Mouse (Mus musculus): Measurements from ENCODE around the gene Stoml1. TPM values are rescaled to one million over a fixed set of nuclear protein-coding genes. Genes with fewer than 3 reads are reported as not detected.

Stoml1 gene
- polyA plus RNA-seq, 1 experiment, result 13.4 TPM

- Histone ChIP-seq H3K27me3 (ENCODE audit: control insufficient read depth, insufficient read depth, insufficient read length) (no peaks in the 10 kb centered on the region), H3K79me2 (ENCODE audit: control insufficient read depth, insufficient read depth) (no peaks in the 10 kb centered on the region), H3K79me3 (ENCODE audit: low read depth) (no peaks in the 10 kb centered on the region), H3K4me3 (ENCODE audit: insufficient read depth, poor library complexity, severe bottlenecking) (no peak overlapping the region), H3ac (ENCODE audit: control insufficient read depth, insufficient read length, low read depth) (no peak overlapping the region), H3K36me3 (ENCODE audit: control insufficient read depth, insufficient read depth) (no peaks in the 10 kb centered on the region)
- TF ChIP-seq MAX (IDR thresholded peaks at IDR 0.05), result no peak
- no peak for TF ChIP-seq USF1 (IDR thresholded peaks at IDR 0.05; ENCODE audit: low read depth)
- no peak for TF ChIP-seq MYOG (IDR thresholded peaks at IDR 0.05; ENCODE audit: control insufficient read depth, extremely low read depth, insufficient read length)
- no peak for TF ChIP-seq MYOD1 (IDR thresholded peaks at IDR 0.05; ENCODE audit: control insufficient read depth, insufficient read length, low read depth)
- no peak for TF ChIP-seq CTCF (IDR thresholded peaks at IDR 0.05; ENCODE audit: control insufficient read depth, insufficient read depth, insufficient read length)
- TF ChIP-seq FOSL1 (IDR thresholded peaks at IDR 0.05; ENCODE audit: insufficient read depth, low read length, poor library complexity, severe bottlenecking), result no peak
- no peak for TF ChIP-seq CEBPB (IDR thresholded peaks at IDR 0.05; ENCODE audit: low read depth)
Observed at GRCm38 (mm10) chr9:58303599-58304271, 50.8 kb downstream of the Stoml1 start.

DNA sequence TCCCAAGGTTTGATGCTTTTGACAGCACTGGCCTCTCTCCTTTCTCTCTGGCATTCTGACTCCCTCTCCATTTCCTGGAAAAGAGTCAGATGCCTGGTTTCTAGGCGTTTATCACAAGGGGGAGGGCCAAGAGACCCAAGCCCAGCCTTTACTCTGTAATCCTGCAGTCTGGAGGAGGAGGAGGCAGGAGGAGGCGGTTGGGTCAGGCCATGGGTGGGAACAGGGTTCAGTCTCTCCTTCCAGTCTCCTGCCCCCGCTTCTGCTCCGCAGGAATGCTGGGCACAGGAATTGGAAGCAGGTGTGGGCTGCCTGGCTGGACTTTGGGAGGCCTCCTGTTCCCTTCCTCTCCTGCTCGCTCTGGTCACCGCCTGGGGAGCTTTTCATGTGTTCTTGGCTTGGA, 52.7 kb downstream of the Stoml1 start:
- no peak for TF ChIP-seq CEBPB (IDR thresholded peaks at IDR 0.05; ENCODE audit: low read depth)
- no peak for TF ChIP-seq FOSL1 (IDR thresholded peaks at IDR 0.05; ENCODE audit: insufficient read depth, low read length, poor library complexity, severe bottlenecking)
- H3K4me3 ChIP-seq (ENCODE audit: insufficient read depth, poor library complexity, severe bottlenecking), result no peak overlapping the region

DNA sequence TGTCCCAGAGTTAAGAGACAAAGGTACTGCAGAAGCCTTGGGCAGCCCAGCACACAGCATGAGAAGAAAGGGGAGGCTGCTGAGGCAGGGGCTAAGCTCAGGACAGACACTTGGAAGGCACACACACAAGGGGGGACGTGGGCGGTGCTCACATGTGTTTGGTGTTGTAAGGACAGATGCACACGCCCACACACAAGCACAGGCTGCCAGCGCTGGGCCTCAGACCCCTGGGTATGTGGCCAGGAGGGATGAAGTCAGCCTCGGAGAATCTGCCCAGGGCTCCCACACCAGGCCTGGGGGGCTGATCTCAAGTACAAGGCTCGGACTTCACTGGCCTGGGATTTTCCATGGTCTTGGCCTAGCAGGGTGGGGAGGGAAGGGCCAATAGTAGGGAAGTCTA, 55.4 kb downstream of the Stoml1 start:
- Histone ChIP-seq H3K79me3 (ENCODE audit: low read depth) (no peaks in the 10 kb centered on the region), H3K79me2 (ENCODE audit: control insufficient read depth, insufficient read depth) (no peaks in the 10 kb centered on the region), H3K4me3 (ENCODE audit: insufficient read depth, poor library complexity, severe bottlenecking) (no peak overlapping the region), H3K36me3 (ENCODE audit: control insufficient read depth, insufficient read depth) (no peaks in the 10 kb centered on the region), H3ac (ENCODE audit: control insufficient read depth, insufficient read length, low read depth) (no peak overlapping the region), H3K27me3 (ENCODE audit: control insufficient read depth, insufficient read depth, insufficient read length) (no peaks in the 10 kb centered on the region)
- peak; percentile 52 for TF ChIP-seq MYOD1 (IDR thresholded peaks at IDR 0.05; ENCODE audit: control insufficient read depth, insufficient read length, low read depth)
- no peak for TF ChIP-seq USF1 (IDR thresholded peaks at IDR 0.05; ENCODE audit: low read depth)

More for the DNA sequence above, 52.7 kb downstream of the Stoml1 start:
- H3K79me2 ChIP-seq (ENCODE audit: control insufficient read depth, insufficient read depth), result no peaks in the 10 kb centered on the region
- no peaks in the 10 kb centered on the region for H3K36me3 ChIP-seq (ENCODE audit: control insufficient read depth, insufficient read depth)
- no peaks in the 10 kb centered on the region for H3K79me3 ChIP-seq (ENCODE audit: low read depth)
- H3K27me3 ChIP-seq (ENCODE audit: control insufficient read depth, insufficient read depth, insufficient read length), result no peaks in the 10 kb centered on the region
- H3ac ChIP-seq (ENCODE audit: control insufficient read depth, insufficient read length, low read depth), result no peak overlapping the region

GRCm38 (mm10) chr9:58310043-58310660, 57.2 kb downstream of the Stoml1 start:
- Histone ChIP-seq H3K79me3 (ENCODE audit: low read depth) (no peaks in the 10 kb centered on the region), H3K27me3 (ENCODE audit: control insufficient read depth, insufficient read depth, insufficient read length) (no peaks in the 10 kb centered on the region), H3ac (ENCODE audit: control insufficient read depth, insufficient read length, low read depth) (no peak overlapping the region), H3K79me2 (ENCODE audit: control insufficient read depth, insufficient read depth) (no peaks in the 10 kb centered on the region), H3K4me3 (ENCODE audit: insufficient read depth, poor library complexity, severe bottlenecking) (no peak overlapping the region), H3K36me3 (ENCODE audit: control insufficient read depth, insufficient read depth) (no peaks in the 10 kb centered on the region)
- no peak for TF ChIP-seq CEBPB (IDR thresholded peaks at IDR 0.05; ENCODE audit: low read depth)
- TF ChIP-seq FOSL1 (IDR thresholded peaks at IDR 0.05; ENCODE audit: insufficient read depth, low read length, poor library complexity, severe bottlenecking), result no peak
- TF ChIP-seq USF1 (IDR thresholded peaks at IDR 0.05; ENCODE audit: low read depth), result no peak
- TF ChIP-seq MAX (IDR thresholded peaks at IDR 0.05), result no peak
- TF ChIP-seq MYOD1 (IDR thresholded peaks at IDR 0.05; ENCODE audit: control insufficient read depth, insufficient read length, low read depth), result no peak
- TF ChIP-seq MYOG (IDR thresholded peaks at IDR 0.05; ENCODE audit: control insufficient read depth, extremely low read depth, insufficient read length), result no peak
- no peak for TF ChIP-seq CTCF (IDR thresholded peaks at IDR 0.05; ENCODE audit: control insufficient read depth, insufficient read depth, insufficient read length)

DNA sequence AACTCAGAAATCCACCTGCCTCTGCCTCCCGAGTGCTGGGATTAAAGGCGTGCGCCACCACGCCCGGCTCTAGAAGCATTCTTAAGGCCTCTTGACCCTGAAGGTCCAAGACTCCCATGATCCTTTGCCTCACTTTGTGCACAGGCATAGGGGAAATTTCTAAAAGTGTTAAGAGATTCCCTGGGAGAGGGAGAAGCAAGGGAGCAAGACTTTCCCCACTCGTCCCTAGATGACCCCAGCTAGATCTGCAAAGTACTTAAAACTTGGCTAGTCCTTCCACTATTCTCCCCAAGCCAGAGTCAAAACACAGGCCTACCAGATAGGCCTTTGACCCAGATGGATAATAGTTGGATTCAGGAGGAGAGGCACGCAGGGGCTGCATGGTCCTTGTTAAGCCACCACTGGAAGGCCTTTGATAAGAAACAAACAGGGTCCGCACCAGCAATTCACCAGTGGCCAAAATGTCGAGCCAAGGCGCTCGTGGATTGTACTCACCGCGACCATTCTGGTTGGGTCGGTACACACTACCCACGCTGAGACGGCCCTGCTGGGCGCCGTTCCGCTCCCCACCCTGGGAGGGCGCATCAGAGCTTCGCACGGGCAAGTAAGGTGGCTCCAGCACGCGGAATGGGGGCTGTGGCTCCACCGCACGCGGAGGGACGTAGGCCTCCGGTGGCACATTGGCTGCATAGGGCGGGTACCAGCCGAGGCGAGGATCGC, 58.4 kb downstream of the Stoml1 start:
- TF ChIP-seq MAX (IDR thresholded peaks at IDR 0.05), result no peak
- TF ChIP-seq MYOG (IDR thresholded peaks at IDR 0.05; ENCODE audit: control insufficient read depth, extremely low read depth, insufficient read length), result no peak
- Histone ChIP-seq H3K79me3 (ENCODE audit: low read depth) (no peaks in the 10 kb centered on the region), H3K4me3 (ENCODE audit: insufficient read depth, poor library complexity, severe bottlenecking) (no peak overlapping the region), H3ac (ENCODE audit: control insufficient read depth, insufficient read length, low read depth) (no peak overlapping the region), H3K36me3 (ENCODE audit: control insufficient read depth, insufficient read depth) (no peaks in the 10 kb centered on the region), H3K27me3 (ENCODE audit: control insufficient read depth, insufficient read depth, insufficient read length) (no peaks in the 10 kb centered on the region), H3K79me2 (ENCODE audit: control insufficient read depth, insufficient read depth) (no peaks in the 10 kb centered on the region)

Small RNAs within 50 kb of the gene (microRNA-seq; reads per million reads assigned to microRNA genes)
- gene Mir6385 (ENCODE audit: borderline microRNAs expressed), result not detected

Other genes starting within 250 kb of the Stoml1 start
- 0.04 TPM for gene Cyp11a1, start 246.8 kb upstream of the Stoml1 start, polyA plus RNA-seq (2012; fragmentation: generic; extraction: Trizol)
- 0.29 TPM for gene Stra6, start 189.4 kb upstream of the Stoml1 start, polyA plus RNA-seq (2012; fragmentation: generic; extraction: Trizol)
- gene Ccdc33, start 134.3 kb upstream of the Stoml1 start, polyA plus RNA-seq (2012; fragmentation: generic; extraction: Trizol), result not detected
- 10.3 TPM for gene Islr, start 48.9 kb upstream of the Stoml1 start, polyA plus RNA-seq (2012; fragmentation: generic; extraction: Trizol)
- 0.07 TPM for gene Islr2, start 48.8 kb upstream of the Stoml1 start, polyA plus RNA-seq (2012; fragmentation: generic; extraction: Trizol)
- 24.3 TPM for gene Pml, start 3.4 kb upstream of the Stoml1 start, polyA plus RNA-seq (2012; fragmentation: generic; extraction: Trizol)
- 5.1 TPM for gene Loxl1, start 60.0 kb downstream of the Stoml1 start, polyA plus RNA-seq (2012; fragmentation: generic; extraction: Trizol)
- gene Tbc1d21, start 117.3 kb downstream of the Stoml1 start, polyA plus RNA-seq (2012; fragmentation: generic; extraction: Trizol), result not detected
- gene Insyn1, start 235.4 kb downstream of the Stoml1 start, polyA plus RNA-seq (2012; fragmentation: generic; extraction: Trizol), result 23.3 TPM

All from C2C12 (cell line).